In genomic region chr5:131855358-131855757, GRCm38 (mm10) we compare ENCODE assay signal across 8 mouse cellular contexts.
DNase-seq lines count a peak whose midpoint lies in the region; ATAC-seq lines count a peak whose summit lies in the region.

No protein-coding gene starts in this region.

- no peak overlapping the region for H3K4me3 ChIP-seq in forebrain, embryonic 15.5 days
- no peak overlapping the region for H3K4me3 ChIP-seq in lung, embryonic 15.5 days

- H3K36me3 ChIP-seq in forebrain, embryonic 15.5 days: no peaks in the 10 kb centered on the region
- H3K36me3 ChIP-seq in lung, embryonic 15.5 days: no peaks in the 10 kb centered on the region

- H3K27me3 ChIP-seq in forebrain, embryonic 15.5 days: no peaks in the 10 kb centered on the region; the same call in 1 of the 2 replicates
- H3K27me3 ChIP-seq in lung, embryonic 15.5 days: no peaks in the 10 kb centered on the region

- H3K27ac ChIP-seq in forebrain, embryonic 15.5 days (replicated peaks): peak overlapping the region; percentile 50; the same call in 1 of the 2 replicates
- no peak overlapping the region; the same call in 1 of the 2 replicates for H3K27ac ChIP-seq in lung, embryonic 15.5 days

- no peak overlapping the region for H3K4me2 ChIP-seq in forebrain, embryonic 15.5 days (replicated peaks)
- peak overlapping the region; percentile 26 for H3K4me2 ChIP-seq in lung, embryonic 15.5 days

- H3K9ac ChIP-seq in forebrain, embryonic 15.5 days (replicated peaks): no peak overlapping the region
- H3K9ac ChIP-seq in lung, embryonic 15.5 days: no peak overlapping the region

- H3K9me3 ChIP-seq in forebrain, embryonic 15.5 days: no peaks in the 10 kb centered on the region
- no peaks in the 10 kb centered on the region for H3K9me3 ChIP-seq in lung, embryonic 15.5 days

- 5% methylated on average over 8 of the region's 8 CpGs for WGBS in forebrain, embryonic 15.5 days
- WGBS in lung, embryonic 15.5 days: 3% methylated on average over 8 of the region's 8 CpGs

- peaks cover 46% of the 10 kb centered on the region for H3K4me1 ChIP-seq in forebrain, embryonic 15.5 days
- H3K4me1 ChIP-seq in lung, embryonic 15.5 days: peaks cover 17% of the 10 kb centered on the region

- ATAC-seq in forebrain, embryonic 15.5 days (replicated peaks): peak; percentile 60
- ATAC-seq in hematopoietic stem cell, adult 5-6 weeks (replicated peaks in 1 of 2; ENCODE audit: insufficient read depth in 1 of 2, low FRiP score in 2 of 2, low TSS enrichment in 1 of 2, low read depth in 1 of 2, poor library complexity in 2 of 2, severe bottlenecking in 2 of 2): peak; percentile 53; a peak in 2 of 4 replicates
- ATAC-seq in lung, embryonic 15.5 days (ENCODE audit: borderline replicate concordance, extremely low read depth, low FRiP score, low TSS enrichment): peak; percentile 86

- DNase-seq in kidney, adult 11 months: peak; percentile 4
- DNase-seq in kidney, adult 8-10 months: no peak
- DNase-seq in yolk sac, embryonic 10.5 days (ENCODE audit: low spot score): peak; percentile 25
- DNase-seq in left cerebral cortex, adult 11 months (ENCODE audit: low spot score): no peak
- DNase-seq in adrenal gland, adult 18-20 months (ENCODE audit: low spot score in 2 of 2): no peak

Comparison
In these comparisons a context has a peak if more than half of its experiments do, and no peak if none do; other contexts are left out.
1. DNase-seq: peak in kidney, adult 11 months (single experiment) and yolk sac, embryonic 10.5 days (single experiment); none in kidney, adult 8-10 months (0 of 2), left cerebral cortex, adult 11 months (single experiment) and adrenal gland, adult 18-20 months (0 of 2).
2. Peak in every context shown above with its lines, with median percentiles within 50 percentile points of each other: ATAC-seq.